Mouse (Mus musculus) liver, embryonic 15.5 days (tissue): ENCODE measurements at regions not wholly inside any gene's neighbourhood (a gene's known extent, or its start where the extent isn't known, plus 50 kb on each side); places are given as distances from the start of the nearest gene placed in this dataset.

ENCODE experiments used
- ATAC-seq: fragments of 200-750 bp; cut with Nextera tagmentation; 2 replicates; pipeline ENCODE4 v1.8.0; 2017; ENCODE audit warnings: moderate number of reproducible peaks, mild to moderate bottlenecking, moderate library complexity; ENCODE audit not compliant: insufficient read depth
- H3K27ac ChIP-seq: fragments of 300-500 bp; sonication (generic); replicated peaks from 2 replicates; pipeline ENCODE4 v1.5.1; 2015; ENCODE audit warnings: mild to moderate bottlenecking, inconsistent platforms
- H3K27me3 ChIP-seq: fragments of 300-500 bp; sonication (generic); 2 replicates; pipeline ENCODE4 v1.6.1; 2015; ENCODE audit warnings: mild to moderate bottlenecking, inconsistent platforms
- H3K36me3 ChIP-seq: fragments of 300-500 bp; sonication (generic); replicated peaks from 2 replicates; pipeline ENCODE4 v1.6.1; 2015; ENCODE audit warnings: moderate library complexity, mild to moderate bottlenecking, inconsistent platforms
- H3K4me1 ChIP-seq: fragments of 300-500 bp; sonication (generic); replicated peaks from 2 replicates; pipeline ENCODE4 v1.6.1; 2015; ENCODE audit warnings: inconsistent platforms
- H3K4me2 ChIP-seq: fragments of 300-500 bp; sonication (generic); 2 replicates; pipeline ENCODE4 v1.6.1; 2015; ENCODE audit warnings: moderate library complexity, mild to moderate bottlenecking, inconsistent platforms
- H3K4me3 ChIP-seq: fragments of 300-500 bp; sonication (generic); replicated peaks from 2 replicates; pipeline ENCODE4 v1.5.1; 2015; ENCODE audit warnings: mild to moderate bottlenecking, inconsistent platforms
- H3K9ac ChIP-seq: fragments of 300-500 bp; sonication (generic); 2 replicates; pipeline ENCODE4 v1.6.1; 2015; ENCODE audit warnings: moderate library complexity, mild to moderate bottlenecking, inconsistent platforms
- H3K9me3 ChIP-seq: fragments of 300-500 bp; sonication (generic); replicated peaks from 2 replicates; pipeline ENCODE4 v1.6.1; 2016; ENCODE audit warnings: inconsistent platforms
- WGBS: fragments of 180-500 bp; shearing (Covaris S2); methylation state at CpG from one replicate; pipeline ENCODE4 v1.1.7; 2015; ENCODE audit warnings: mixed read lengths; ENCODE audit not compliant: insufficient replicate concordance; 5-methylcytosine and 5-hydroxymethylcytosine counted together

- Histone ChIP-seq H3K4me3 (no peak overlapping the region), H3K9ac (no peak overlapping the region), H3K27ac (no peak overlapping the region), H3K4me2 (no peak overlapping the region), H3K4me1 (no peaks in the 10 kb centered on the region), H3K9me3 (no peaks in the 10 kb centered on the region), H3K27me3 (no peaks in the 10 kb centered on the region), H3K36me3 (no peaks in the 10 kb centered on the region)
- no peak for ATAC-seq
- WGBS = 61% methylated on average over 3 of the region's 3 CpGs
Measured at GRCm38 (mm10) chr11:22420003-22420723, 78.1 kb upstream of the Ehbp1 start.

GRCm38 (mm10) chr11:22421762-22422161 is 79.7 kb upstream of the Ehbp1 start:
- Histone ChIP-seq H3K27me3 (no peaks in the 10 kb centered on the region), H3K27ac (no peak overlapping the region), H3K4me2 (no peak overlapping the region), H3K4me1 (no peaks in the 10 kb centered on the region), H3K9ac (no peak overlapping the region), H3K9me3 (no peaks in the 10 kb centered on the region), H3K4me3 (no peak overlapping the region), H3K36me3 (no peaks in the 10 kb centered on the region)
- WGBS = 65% methylated on average over 3 of the region's 3 CpGs
- ATAC-seq = no peak

- no peaks in the 10 kb centered on the region for H3K36me3 ChIP-seq
- H3K4me3 ChIP-seq = no peak overlapping the region
- H3K9me3 ChIP-seq = no peaks in the 10 kb centered on the region
- peak overlapping the region; percentile 77 for H3K27ac ChIP-seq
- no peak overlapping the region for H3K9ac ChIP-seq
- no peak overlapping the region for H3K4me2 ChIP-seq
- H3K27me3 ChIP-seq = no peaks in the 10 kb centered on the region
- H3K4me1 ChIP-seq = no peaks in the 10 kb centered on the region
- ATAC-seq = peak; percentile 93
- whole genome bisulfite sequencing = 8% methylated on average over 5 of the region's 5 CpGs
Measured at GRCm38 (mm10) chr11:22437140-22437850, 74.6 kb upstream of the Tmem17 start.

GRCm38 (mm10) chr11:22437851-22438215 is 74.1 kb upstream of the Tmem17 start:
- Histone ChIP-seq H3K9ac (no peak overlapping the region), H3K36me3 (no peaks in the 10 kb centered on the region), H3K9me3 (no peaks in the 10 kb centered on the region), H3K4me2 (0 out of 2 replicates have a peak overlapping the region, but pooled peaks have one; percentile 15), H3K27ac (peak overlapping the region; percentile 77), H3K27me3 (no peaks in the 10 kb centered on the region), H3K4me1 (no peaks in the 10 kb centered on the region), H3K4me3 (no peak overlapping the region)
- ATAC-seq = peak; percentile 80
- 60% methylated on average over 5 of the region's 5 CpGs for WGBS

- Histone ChIP-seq H3K36me3 (no peaks in the 10 kb centered on the region), H3K4me2 (no peak overlapping the region), H3K4me3 (no peak overlapping the region), H3K27me3 (no peaks in the 10 kb centered on the region), H3K4me1 (no peaks in the 10 kb centered on the region), H3K9me3 (no peaks in the 10 kb centered on the region), H3K9ac (no peak overlapping the region), H3K27ac (peak overlapping the region; percentile 77)
- WGBS = 51% methylated on average over 2 of the region's 2 CpGs
- peak; percentile 40; the same call in 1 of the 2 replicates for ATAC-seq
Measured at GRCm38 (mm10) chr11:22438441-22439066, 73.3 kb upstream of the Tmem17 start.

GRCm38 (mm10) chr11:22440521-22440920 is 71.4 kb upstream of the Tmem17 start:
- Histone ChIP-seq H3K4me2 (no peak overlapping the region), H3K27me3 (no peaks in the 10 kb centered on the region), H3K9ac (no peak overlapping the region), H3K9me3 (no peaks in the 10 kb centered on the region), H3K27ac (no peak overlapping the region), H3K36me3 (no peaks in the 10 kb centered on the region), H3K4me3 (no peak overlapping the region), H3K4me1 (no peaks in the 10 kb centered on the region)
- no peak for ATAC-seq
- WGBS = 51% methylated on average over 2 of the region's 2 CpGs

- ATAC-seq = no peak
Measured at GRCm38 (mm10) chr11:22453161-22453560, 58.7 kb upstream of the Tmem17 start.

GRCm38 (mm10) chr11:22456286-22456685 is 55.6 kb upstream of the Tmem17 start:
- H3K4me2 ChIP-seq = no peak overlapping the region
- no peak overlapping the region for H3K27ac ChIP-seq
- 78% methylated on average over 9 of the region's 9 CpGs for WGBS
- no peak overlapping the region for H3K4me3 ChIP-seq
- H3K4me1 ChIP-seq = no peaks in the 10 kb centered on the region
- no peak for ATAC-seq
- no peaks in the 10 kb centered on the region for H3K36me3 ChIP-seq
- no peak overlapping the region for H3K9ac ChIP-seq
- no peaks in the 10 kb centered on the region for H3K27me3 ChIP-seq
- H3K9me3 ChIP-seq = no peaks in the 10 kb centered on the region

More at GRCm38 (mm10) chr11:22453161-22453560, 58.7 kb upstream of the Tmem17 start:
- H3K4me2 ChIP-seq = no peak overlapping the region
- no peaks in the 10 kb centered on the region for H3K27me3 ChIP-seq
- no peaks in the 10 kb centered on the region for H3K9me3 ChIP-seq
- no peak overlapping the region for H3K27ac ChIP-seq
- H3K36me3 ChIP-seq = no peaks in the 10 kb centered on the region
- no peak overlapping the region for H3K4me3 ChIP-seq
- no peak overlapping the region for H3K9ac ChIP-seq
- no peaks in the 10 kb centered on the region for H3K4me1 ChIP-seq

GRCm38 (mm10) chr11:22457220-22457619 is 54.7 kb upstream of the Tmem17 start:
- Histone ChIP-seq H3K4me1 (no peaks in the 10 kb centered on the region), H3K9me3 (no peaks in the 10 kb centered on the region), H3K27ac (no peak overlapping the region), H3K9ac (no peak overlapping the region), H3K4me2 (no peak overlapping the region), H3K4me3 (no peak overlapping the region), H3K36me3 (no peaks in the 10 kb centered on the region), H3K27me3 (no peaks in the 10 kb centered on the region)
- no peak for ATAC-seq
- 48% methylated on average over 2 of the region's 2 CpGs for WGBS

- Histone ChIP-seq H3K9me3 (no peaks in the 10 kb centered on the region), H3K4me2 (no peak overlapping the region), H3K4me1 (no peaks in the 10 kb centered on the region), H3K27me3 (no peaks in the 10 kb centered on the region), H3K9ac (no peak overlapping the region), H3K36me3 (no peaks in the 10 kb centered on the region), H3K4me3 (no peak overlapping the region), H3K27ac (no peak overlapping the region)
- WGBS = 49% methylated on average over 5 of the region's 5 CpGs
- ATAC-seq = no peak
Measured at GRCm38 (mm10) chr11:22458951-22459703, 52.8 kb upstream of the Tmem17 start.
